Mouse (Mus musculus): ENCODE measurements around the gene Ly6g6d.

- TF ChIP-seq CHD2 (IDR thresholded peaks at IDR 0.05; ENCODE audit: low read depth, low read length) (no peak), HCFC1 (IDR thresholded peaks at IDR 0.05; ENCODE audit: borderline replicate concordance, insufficient read depth, low read length) (no peak), MAFK (IDR thresholded peaks at IDR 0.05; ENCODE audit: insufficient read depth, low read depth, low read length) (no peak), ZC3H11A (IDR thresholded peaks at IDR 0.05; ENCODE audit: borderline replicate concordance, low read depth, low read length) (no peak)
Observed at GRCm38 (mm10) chr17:35058316-35058715, 19.5 kb downstream of the Ly6g6d start.
